Mouse (Mus musculus) ES-E14 (cell line): ENCODE data around the gene Zbtb41.

Experiments used
- CHD2 ChIP-seq: IDR thresholded peaks from 2 replicates; pipeline ENCODE4 v1.6.1; 2014; ENCODE audit warnings: mild to moderate bottlenecking, low read depth, low read length, inconsistent platforms
- HCFC1 ChIP-seq: IDR thresholded peaks from 2 replicates; pipeline ENCODE4 v1.6.1; 2012; ENCODE audit warnings: low read length, inconsistent platforms, borderline replicate concordance; ENCODE audit not compliant: insufficient read depth
- MAFK ChIP-seq: IDR thresholded peaks from 2 replicates; pipeline ENCODE4 v1.6.1; 2014; ENCODE audit warnings: mild to moderate bottlenecking, low read depth, low read length, inconsistent platforms; ENCODE audit not compliant: insufficient read depth
- ZC3H11A ChIP-seq: IDR thresholded peaks from 2 replicates; pipeline ENCODE4 v1.6.1; 2012; ENCODE audit warnings: low read depth, mild to moderate bottlenecking, inconsistent platforms, low read length, borderline replicate concordance
- ZNF384 ChIP-seq: IDR thresholded peaks from 2 replicates; pipeline ENCODE4 v1.6.1; 2012; ENCODE audit warnings: low read depth, low read length, inconsistent platforms

DNA sequence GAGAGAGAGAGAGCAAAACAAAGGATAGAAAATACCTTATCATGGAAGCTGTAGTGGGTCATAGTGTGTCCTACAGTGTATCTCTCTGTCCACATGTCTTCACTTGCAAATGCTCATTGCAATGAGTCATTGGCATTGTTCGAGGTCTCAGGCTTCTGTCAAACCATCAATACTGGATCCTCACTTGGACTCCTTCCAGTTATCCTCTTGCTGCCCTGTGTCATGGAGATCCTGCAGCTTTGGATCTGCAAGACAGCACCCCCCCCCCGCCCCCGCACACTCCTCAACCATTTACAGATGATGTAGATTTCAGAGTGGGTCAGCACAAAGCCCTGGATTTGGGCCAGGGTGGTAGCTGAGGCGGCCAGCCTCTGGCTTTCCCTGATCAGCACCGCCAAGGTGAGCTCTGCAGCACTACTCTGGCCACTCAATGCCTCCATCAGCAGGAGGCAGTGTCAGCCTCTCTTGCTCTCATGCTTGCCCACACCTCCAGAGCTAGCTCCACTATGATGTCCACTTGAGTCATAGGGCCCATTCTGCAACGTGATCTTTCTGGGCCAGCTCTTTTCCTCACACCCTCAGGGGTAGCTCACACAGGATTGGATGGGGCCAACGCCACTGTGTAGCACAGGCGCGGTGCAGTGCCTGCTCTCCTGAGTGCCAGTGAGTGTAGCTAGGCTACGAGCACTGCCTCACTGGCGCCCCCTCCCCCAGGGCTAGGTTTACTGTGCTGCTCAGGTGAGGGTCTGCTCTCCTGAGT lies 43.0 kb upstream of the Zbtb41 start:
- TF ChIP-seq CHD2 (no peak), ZC3H11A (no peak), MAFK (no peak), HCFC1 (no peak), ZNF384 (no peak)
